Mouse (Mus musculus): ENCODE results near the gene Ndufa1. TPM values are rescaled to one million over a fixed set of nuclear protein-coding genes. Genes with fewer than 3 reads are reported as not detected.
A peak's percentile ranks its signal among the peaks of the same experiment; 100 is the strongest.
"Not testable (repeated sequence)": the region's sequence is repeated elsewhere in the genome, so short reads cannot be mapped to it uniquely, and the experiment has no call there.

The Ndufa1 gene
- polyA plus RNA-seq (2014; fragmentation: Nextera tagmentation; extraction: Ambion mirVana) = 375 and 434 TPM in 2 replicates

GRCm38 (mm10) chrX:37191105-37191743, at the start of gene Ndufa1, which contains the start of gene Rnf113a1:
TSS of gene Ndufa1 (minus strand) at chrX:37191163.
TSS of gene Rnf113a1 (plus strand) at chrX:37191245.
- peak within 1 kb of the TSS; percentile 64 for H3K9ac ChIP-seq (replicated peaks; ENCODE audit: low read length)
- H3K36me3 ChIP-seq (replicated peaks; ENCODE audit: control insufficient read depth, insufficient read depth, low read depth, low read length) = no peaks in the 10 kb centered on the region
- peak within 1 kb of the TSS; percentile 46 for H3K4me2 ChIP-seq (ENCODE audit: low read depth, low read length)
- H3K27ac ChIP-seq (replicated peaks; ENCODE audit: low read depth, low read length) = no peak within 1 kb of the TSS
- H3K4me3 ChIP-seq (ENCODE audit: low read depth, low read length) = peak within 1 kb of the TSS; percentile 51
- no peaks in the 10 kb centered on the region for H3K9me3 ChIP-seq (replicated peaks; ENCODE audit: control insufficient read depth, low read length)
- no peaks in the 10 kb centered on the region for H3K27me3 ChIP-seq (ENCODE audit: control insufficient read depth, insufficient read depth, low read length)
- 19% methylated on average over 60 of the region's 63 CpGs for WGBS
- ATAC-seq (replicated peaks; ENCODE audit: insufficient number of reproducible peaks, low FRiP score, low TSS enrichment, low read depth) (peak; percentile 88), DNase-seq (ENCODE audit: low spot score) (peak; percentile 82)
- no peaks in the 10 kb centered on the region for H3K4me1 ChIP-seq (ENCODE audit: control insufficient read depth, insufficient read depth, low read length)

GRCm38 (mm10) chrX:37222158-37222557, 31.2 kb upstream of the Ndufa1 start, which contains the start of gene Rhox1:
TSS of gene Rhox1 (minus strand) at chrX:37222258.
- H3K36me3 ChIP-seq (replicated peaks; ENCODE audit: control insufficient read depth, insufficient read depth, low read depth, low read length); H3K27ac ChIP-seq (replicated peaks; ENCODE audit: low read depth, low read length); H3K9me3 ChIP-seq (replicated peaks; ENCODE audit: control insufficient read depth, low read length); H3K4me2 ChIP-seq (ENCODE audit: low read depth, low read length); ATAC-seq (replicated peaks; ENCODE audit: insufficient number of reproducible peaks, low FRiP score, low TSS enrichment, low read depth); H3K27me3 ChIP-seq (ENCODE audit: control insufficient read depth, insufficient read depth, low read length); H3K4me3 ChIP-seq (ENCODE audit: low read depth, low read length); H3K9ac ChIP-seq (replicated peaks; ENCODE audit: low read length); H3K4me1 ChIP-seq (ENCODE audit: control insufficient read depth, insufficient read depth, low read length); DNase-seq (ENCODE audit: low spot score): not testable (repeated sequence)
- WGBS = 65% methylated on average over 1 of the region's 1 CpGs

GRCm38 (mm10) chrX:37210941-37211340, 20.0 kb upstream of the Ndufa1 start, which contains the start of gene Gm9:
TSS of gene Gm9 (minus strand) at chrX:37211041.
- Histone ChIP-seq H3K4me2 (ENCODE audit: low read depth, low read length) (no peak within 1 kb of the TSS), H3K9ac (replicated peaks; ENCODE audit: low read length) (no peak within 1 kb of the TSS), H3K36me3 (replicated peaks; ENCODE audit: control insufficient read depth, insufficient read depth, low read depth, low read length) (no peaks in the 10 kb centered on the region), H3K4me3 (ENCODE audit: low read depth, low read length) (no peak within 1 kb of the TSS), H3K4me1 (ENCODE audit: control insufficient read depth, insufficient read depth, low read length) (no peaks in the 10 kb centered on the region), H3K27me3 (ENCODE audit: control insufficient read depth, insufficient read depth, low read length) (no peaks in the 10 kb centered on the region), H3K27ac (replicated peaks; ENCODE audit: low read depth, low read length) (no peak within 1 kb of the TSS), H3K9me3 (replicated peaks; ENCODE audit: control insufficient read depth, low read length) (no peaks in the 10 kb centered on the region)
- DNase-seq (ENCODE audit: low spot score) = no peak
- ATAC-seq (replicated peaks; ENCODE audit: insufficient number of reproducible peaks, low FRiP score, low TSS enrichment, low read depth) = no peak
- 87% methylated on average over 10 of the region's 10 CpGs for WGBS

- DNase-seq (ENCODE audit: low spot score) (no peak), ATAC-seq (replicated peaks; ENCODE audit: insufficient number of reproducible peaks, low FRiP score, low TSS enrichment, low read depth) (no peak)
- Histone ChIP-seq H3K9me3 (replicated peaks; ENCODE audit: control insufficient read depth, low read length) (no peaks in the 10 kb centered on the region), H3K4me3 (ENCODE audit: low read depth, low read length) (no peak overlapping the region), H3K27me3 (ENCODE audit: control insufficient read depth, insufficient read depth, low read length) (no peaks in the 10 kb centered on the region), H3K4me2 (ENCODE audit: low read depth, low read length) (no peak overlapping the region), H3K36me3 (replicated peaks; ENCODE audit: control insufficient read depth, insufficient read depth, low read depth, low read length) (no peaks in the 10 kb centered on the region), H3K27ac (replicated peaks; ENCODE audit: low read depth, low read length) (no peak overlapping the region), H3K4me1 (ENCODE audit: control insufficient read depth, insufficient read depth, low read length) (no peaks in the 10 kb centered on the region), H3K9ac (replicated peaks; ENCODE audit: low read length) (no peak overlapping the region)
- 58% methylated on average over 8 of the region's 8 CpGs for WGBS
These were observed 7.7 kb upstream of the Ndufa1 start for GRCm38 (mm10) chrX:37198676-37199075.

GRCm38 (mm10) chrX:37191744-37192379, 899 bp upstream of the Ndufa1 start:
- no peak for DNase-seq (ENCODE audit: low spot score)
- Histone ChIP-seq H3K4me3 (ENCODE audit: low read depth, low read length) (peak overlapping the region; percentile 51), H3K27ac (replicated peaks; ENCODE audit: low read depth, low read length) (no peak overlapping the region), H3K27me3 (ENCODE audit: control insufficient read depth, insufficient read depth, low read length) (no peaks in the 10 kb centered on the region), H3K9ac (replicated peaks; ENCODE audit: low read length) (peak overlapping the region; percentile 64), H3K9me3 (replicated peaks; ENCODE audit: control insufficient read depth, low read length) (no peaks in the 10 kb centered on the region), H3K36me3 (replicated peaks; ENCODE audit: control insufficient read depth, insufficient read depth, low read depth, low read length) (no peaks in the 10 kb centered on the region), H3K4me2 (ENCODE audit: low read depth, low read length) (peak overlapping the region; percentile 46), H3K4me1 (ENCODE audit: control insufficient read depth, insufficient read depth, low read length) (no peaks in the 10 kb centered on the region)
- ATAC-seq (replicated peaks; ENCODE audit: insufficient number of reproducible peaks, low FRiP score, low TSS enrichment, low read depth) = no peak
- 21% methylated on average over 28 of the region's 28 CpGs for WGBS

DNA sequence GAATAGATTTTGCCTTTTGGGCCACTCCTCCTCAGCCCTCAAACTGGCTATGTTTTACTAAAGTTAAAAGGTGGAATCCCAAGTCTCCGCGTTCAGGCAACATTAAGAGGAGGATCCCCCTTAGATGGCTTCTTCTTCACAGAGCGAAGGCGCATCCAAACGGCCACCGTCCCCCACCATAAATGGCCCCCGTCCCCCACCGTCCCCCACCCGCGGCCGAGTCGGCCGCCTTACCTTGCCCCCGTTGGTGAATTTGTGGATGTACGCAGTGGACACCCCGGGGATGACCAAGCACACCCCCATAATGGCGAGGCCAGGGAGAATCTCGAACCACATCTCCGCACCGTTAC, 233 bp downstream of the Ndufa1 start:
- Histone ChIP-seq H3K4me2 (ENCODE audit: low read depth, low read length) (peak overlapping the region; percentile 44), H3K27ac (replicated peaks; ENCODE audit: low read depth, low read length) (no peak overlapping the region), H3K4me3 (ENCODE audit: low read depth, low read length) (peak overlapping the region; percentile 51), H3K9ac (replicated peaks; ENCODE audit: low read length) (peak overlapping the region; percentile 37), H3K9me3 (replicated peaks; ENCODE audit: control insufficient read depth, low read length) (no peaks in the 10 kb centered on the region), H3K4me1 (ENCODE audit: control insufficient read depth, insufficient read depth, low read length) (no peaks in the 10 kb centered on the region), H3K36me3 (replicated peaks; ENCODE audit: control insufficient read depth, insufficient read depth, low read depth, low read length) (no peaks in the 10 kb centered on the region), H3K27me3 (ENCODE audit: control insufficient read depth, insufficient read depth, low read length) (no peaks in the 10 kb centered on the region)
- ATAC-seq (replicated peaks; ENCODE audit: insufficient number of reproducible peaks, low FRiP score, low TSS enrichment, low read depth) (no peak), DNase-seq (ENCODE audit: low spot score) (no peak)
- WGBS = 10% methylated on average over 17 of the region's 20 CpGs

DNA sequence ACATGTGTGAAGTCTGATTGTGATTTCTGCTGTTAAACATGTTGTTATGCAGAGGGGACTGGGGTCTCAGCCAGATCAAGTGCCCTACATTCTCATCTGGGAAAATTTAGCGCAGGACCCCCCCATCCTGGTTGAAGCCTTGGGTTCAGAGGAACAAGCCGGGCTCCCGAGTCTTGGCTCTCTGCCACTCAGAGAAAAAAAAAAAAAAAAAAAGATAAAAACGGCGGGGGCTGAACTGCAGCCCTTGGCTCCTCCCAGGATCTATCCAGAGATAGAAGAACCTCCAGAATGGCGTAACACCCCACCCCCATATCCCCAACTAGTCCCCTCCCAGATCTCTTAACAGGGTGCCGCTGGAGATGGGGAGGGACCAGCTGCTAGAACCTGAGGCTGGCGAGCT, 6.6 kb downstream of the Ndufa1 start:
- not testable (repeated sequence) for H3K9ac ChIP-seq (replicated peaks; ENCODE audit: low read length); H3K4me1 ChIP-seq (ENCODE audit: control insufficient read depth, insufficient read depth, low read length); ATAC-seq (replicated peaks; ENCODE audit: insufficient number of reproducible peaks, low FRiP score, low TSS enrichment, low read depth); H3K27me3 ChIP-seq (ENCODE audit: control insufficient read depth, insufficient read depth, low read length); H3K27ac ChIP-seq (replicated peaks; ENCODE audit: low read depth, low read length); H3K36me3 ChIP-seq (replicated peaks; ENCODE audit: control insufficient read depth, insufficient read depth, low read depth, low read length); H3K4me2 ChIP-seq (ENCODE audit: low read depth, low read length); H3K4me3 ChIP-seq (ENCODE audit: low read depth, low read length); DNase-seq (ENCODE audit: low spot score); H3K9me3 ChIP-seq (replicated peaks; ENCODE audit: control insufficient read depth, low read length)
- WGBS = 76% methylated on average over 8 of the region's 8 CpGs

DNA sequence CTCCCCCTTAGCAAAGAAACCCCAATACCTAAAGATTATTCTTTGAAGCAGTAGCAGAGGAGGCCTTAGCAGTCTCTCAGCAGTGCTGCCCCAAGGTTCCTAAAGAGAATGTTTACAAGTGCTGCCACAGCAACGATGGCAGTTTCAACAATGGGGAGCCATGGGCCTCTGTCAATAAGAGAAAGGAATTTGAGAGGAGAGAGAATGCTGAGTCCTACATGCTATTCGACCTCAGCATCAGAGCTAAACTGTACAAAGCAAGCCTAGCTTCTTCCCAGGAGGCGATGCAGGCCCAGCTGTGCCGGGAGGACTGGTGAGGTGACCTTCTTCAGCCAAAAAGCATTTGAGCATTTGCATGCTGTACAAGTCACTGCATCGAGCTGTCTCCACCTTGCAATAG, 22.2 kb downstream of the Ndufa1 start, which contains the start of gene Akap14:
Akap14 (minus strand) TSS at position 101 of the 400 bp plus-strand sequence.
- H3K4me3 ChIP-seq (ENCODE audit: low read depth, low read length) = no peak within 1 kb of the TSS
- H3K9ac ChIP-seq (replicated peaks; ENCODE audit: low read length) = no peak within 1 kb of the TSS
- ATAC-seq (replicated peaks; ENCODE audit: insufficient number of reproducible peaks, low FRiP score, low TSS enrichment, low read depth) (no peak), DNase-seq (ENCODE audit: low spot score) (no peak)
- WGBS = 55% methylated on average over 5 of the region's 5 CpGs
- no peaks in the 10 kb centered on the region for H3K9me3 ChIP-seq (replicated peaks; ENCODE audit: control insufficient read depth, low read length)
- H3K4me2 ChIP-seq (ENCODE audit: low read depth, low read length) = no peak within 1 kb of the TSS
- no peaks in the 10 kb centered on the region for H3K27me3 ChIP-seq (ENCODE audit: control insufficient read depth, insufficient read depth, low read length)
- H3K36me3 ChIP-seq (replicated peaks; ENCODE audit: control insufficient read depth, insufficient read depth, low read depth, low read length) = no peaks in the 10 kb centered on the region
- H3K27ac ChIP-seq (replicated peaks; ENCODE audit: low read depth, low read length) = no peak within 1 kb of the TSS
- no peaks in the 10 kb centered on the region for H3K4me1 ChIP-seq (ENCODE audit: control insufficient read depth, insufficient read depth, low read length)

All from embryonic facial prominence, embryonic 11.5 days (tissue).